Mouse (Mus musculus): Measurements from ENCODE around the gene Prtg. TPM values are rescaled to one million over a fixed set of nuclear protein-coding genes. Genes with fewer than 3 reads are reported as not detected.
A peak's percentile ranks its signal among the peaks of the same experiment; 100 is the strongest.

Gene Prtg
- polyA plus RNA-seq, 1 experiment from 2014 or later: 4.4 TPM

- 81% methylated on average over 5 of the region's 5 CpGs for WGBS
- no peaks in the 10 kb centered on the region for H3K9me3 ChIP-seq (ENCODE audit: control insufficient read depth, low read length)
- no peak overlapping the region for H3K27ac ChIP-seq (ENCODE audit: low read depth, low read length)
- no peak overlapping the region for H3K4me2 ChIP-seq (ENCODE audit: low read depth)
- 0 out of 2 replicates have a peak, but pooled peaks cover 2% of the 10 kb centered on the region for H3K36me3 ChIP-seq (ENCODE audit: control insufficient read depth, insufficient read depth, low read length)
- ATAC-seq (ENCODE audit: insufficient read depth, low FRiP score, low TSS enrichment) (no peak), DNase-seq (ENCODE audit: low spot score) (no peak)
- no peak overlapping the region for H3K9ac ChIP-seq (ENCODE audit: low read length)
- no peaks in the 10 kb centered on the region for H3K27me3 ChIP-seq (ENCODE audit: control insufficient read depth, insufficient read depth, low read length)
- H3K4me1 ChIP-seq (ENCODE audit: control insufficient read depth, insufficient read depth, low read length): no peaks in the 10 kb centered on the region
- H3K4me3 ChIP-seq (ENCODE audit: low read depth, low read length): no peak overlapping the region
Observed at GRCm38 (mm10) chr9:72860764-72861163, 54.1 kb downstream of the Prtg start.

- 78% methylated on average over 10 of the region's 10 CpGs for WGBS
- 0 out of 2 replicates have a peak, but pooled peaks cover 2% of the 10 kb centered on the region for H3K36me3 ChIP-seq (ENCODE audit: control insufficient read depth, insufficient read depth, low read length)
Observed at GRCm38 (mm10) chr9:72861235-72861634, 54.6 kb downstream of the Prtg start.

GRCm38 (mm10) chr9:72862186-72862585 lies 55.5 kb downstream of the Prtg start:
- Histone ChIP-seq H3K4me2 (ENCODE audit: low read depth) (no peak overlapping the region), H3K4me1 (ENCODE audit: control insufficient read depth, insufficient read depth, low read length) (no peaks in the 10 kb centered on the region), H3K9ac (ENCODE audit: low read length) (no peak overlapping the region), H3K27me3 (ENCODE audit: control insufficient read depth, insufficient read depth, low read length) (no peaks in the 10 kb centered on the region), H3K27ac (ENCODE audit: low read depth, low read length) (no peak overlapping the region), H3K4me3 (ENCODE audit: low read depth, low read length) (no peak overlapping the region), H3K36me3 (ENCODE audit: control insufficient read depth, insufficient read depth, low read length) (0 out of 2 replicates have a peak, but pooled peaks cover 2% of the 10 kb centered on the region), H3K9me3 (ENCODE audit: control insufficient read depth, low read length) (no peaks in the 10 kb centered on the region)
- 88% methylated on average over 11 of the region's 11 CpGs for WGBS
- DNase-seq (ENCODE audit: low spot score) (no peak), ATAC-seq (ENCODE audit: insufficient read depth, low FRiP score, low TSS enrichment) (no peak)

More at GRCm38 (mm10) chr9:72861235-72861634, 54.6 kb downstream of the Prtg start:
- Histone ChIP-seq H3K27ac (ENCODE audit: low read depth, low read length) (no peak overlapping the region), H3K9me3 (ENCODE audit: control insufficient read depth, low read length) (no peaks in the 10 kb centered on the region), H3K9ac (ENCODE audit: low read length) (no peak overlapping the region), H3K4me3 (ENCODE audit: low read depth, low read length) (no peak overlapping the region), H3K4me1 (ENCODE audit: control insufficient read depth, insufficient read depth, low read length) (no peaks in the 10 kb centered on the region), H3K4me2 (ENCODE audit: low read depth) (no peak overlapping the region), H3K27me3 (ENCODE audit: control insufficient read depth, insufficient read depth, low read length) (no peaks in the 10 kb centered on the region)
- DNase-seq (ENCODE audit: low spot score) (no peak), ATAC-seq (ENCODE audit: insufficient read depth, low FRiP score, low TSS enrichment) (no peak)

- 85% methylated on average over 4 of the region's 4 CpGs for WGBS
- H3K27ac ChIP-seq (ENCODE audit: low read depth, low read length): no peak overlapping the region
- no peaks in the 10 kb centered on the region for H3K9me3 ChIP-seq (ENCODE audit: control insufficient read depth, low read length)
- no peak overlapping the region for H3K4me3 ChIP-seq (ENCODE audit: low read depth, low read length)
- H3K9ac ChIP-seq (ENCODE audit: low read length): no peak overlapping the region
- H3K27me3 ChIP-seq (ENCODE audit: control insufficient read depth, insufficient read depth, low read length): no peaks in the 10 kb centered on the region
- H3K4me2 ChIP-seq (ENCODE audit: low read depth): no peak overlapping the region
- no peaks in the 10 kb centered on the region for H3K4me1 ChIP-seq (ENCODE audit: control insufficient read depth, insufficient read depth, low read length)
- DNase-seq (ENCODE audit: low spot score): no peak
- no peaks in the 10 kb centered on the region for H3K36me3 ChIP-seq (ENCODE audit: control insufficient read depth, insufficient read depth, low read length)
- ATAC-seq (ENCODE audit: insufficient read depth, low FRiP score, low TSS enrichment): no peak
Observed at GRCm38 (mm10) chr9:72862955-72863354, 56.3 kb downstream of the Prtg start.

- Histone ChIP-seq H3K4me1 (ENCODE audit: control insufficient read depth, insufficient read depth, low read length) (no peaks in the 10 kb centered on the region), H3K27ac (ENCODE audit: low read depth, low read length) (no peak overlapping the region), H3K4me3 (ENCODE audit: low read depth, low read length) (no peak overlapping the region), H3K36me3 (ENCODE audit: control insufficient read depth, insufficient read depth, low read length) (no peaks in the 10 kb centered on the region), H3K9ac (ENCODE audit: low read length) (no peak overlapping the region), H3K4me2 (ENCODE audit: low read depth) (no peak overlapping the region), H3K9me3 (ENCODE audit: control insufficient read depth, low read length) (no peaks in the 10 kb centered on the region), H3K27me3 (ENCODE audit: control insufficient read depth, insufficient read depth, low read length) (no peaks in the 10 kb centered on the region)
- WGBS: 33% methylated on average over 5 of the region's 5 CpGs
- ATAC-seq (ENCODE audit: insufficient read depth, low FRiP score, low TSS enrichment) (no peak), DNase-seq (ENCODE audit: low spot score) (peak; percentile 42)
Observed at GRCm38 (mm10) chr9:72863773-72864172, 57.1 kb downstream of the Prtg start.

- 85% methylated on average over 6 of the region's 6 CpGs for WGBS
Observed at GRCm38 (mm10) chr9:72867434-72867833, 60.8 kb downstream of the Prtg start.

GRCm38 (mm10) chr9:72868774-72869173 lies 62.1 kb downstream of the Prtg start:
- Histone ChIP-seq H3K9me3 (ENCODE audit: control insufficient read depth, low read length) (no peaks in the 10 kb centered on the region), H3K27me3 (ENCODE audit: control insufficient read depth, insufficient read depth, low read length) (no peaks in the 10 kb centered on the region), H3K4me1 (ENCODE audit: control insufficient read depth, insufficient read depth, low read length) (peaks cover 11% of the 10 kb centered on the region), H3K27ac (ENCODE audit: low read depth, low read length) (no peak overlapping the region), H3K4me2 (ENCODE audit: low read depth) (no peak overlapping the region), H3K9ac (ENCODE audit: low read length) (no peak overlapping the region), H3K4me3 (ENCODE audit: low read depth, low read length) (no peak overlapping the region), H3K36me3 (ENCODE audit: control insufficient read depth, insufficient read depth, low read length) (no peaks in the 10 kb centered on the region)
- DNase-seq (ENCODE audit: low spot score) (no peak), ATAC-seq (ENCODE audit: insufficient read depth, low FRiP score, low TSS enrichment) (no peak)
- 76% methylated on average over 2 of the region's 2 CpGs for whole genome bisulfite sequencing

More at GRCm38 (mm10) chr9:72867434-72867833, 60.8 kb downstream of the Prtg start:
- H3K27me3 ChIP-seq (ENCODE audit: control insufficient read depth, insufficient read depth, low read length): no peaks in the 10 kb centered on the region
- no peak for DNase-seq (ENCODE audit: low spot score)
- H3K4me1 ChIP-seq (ENCODE audit: control insufficient read depth, insufficient read depth, low read length): peaks cover 7% of the 10 kb centered on the region
- H3K9ac ChIP-seq (ENCODE audit: low read length): no peak overlapping the region
- no peak overlapping the region for H3K27ac ChIP-seq (ENCODE audit: low read depth, low read length)
- ATAC-seq (ENCODE audit: insufficient read depth, low FRiP score, low TSS enrichment): no peak
- H3K36me3 ChIP-seq (ENCODE audit: control insufficient read depth, insufficient read depth, low read length): no peaks in the 10 kb centered on the region
- no peaks in the 10 kb centered on the region for H3K9me3 ChIP-seq (ENCODE audit: control insufficient read depth, low read length)
- no peak overlapping the region for H3K4me3 ChIP-seq (ENCODE audit: low read depth, low read length)
- no peak overlapping the region for H3K4me2 ChIP-seq (ENCODE audit: low read depth)

- 0 out of 2 replicates have a peak overlapping the region, but pooled peaks have one; percentile 16 for H3K9ac ChIP-seq (ENCODE audit: low read length)
Observed at GRCm38 (mm10) chr9:72871506-72872297, 65.0 kb downstream of the Prtg start.

More at GRCm38 (mm10) chr9:72871506-72872297, 65.0 kb downstream of the Prtg start:
- no peaks in the 10 kb centered on the region for H3K36me3 ChIP-seq (ENCODE audit: control insufficient read depth, insufficient read depth, low read length)
- H3K4me3 ChIP-seq (ENCODE audit: low read depth, low read length): no peak overlapping the region
- peaks cover 11% of the 10 kb centered on the region for H3K4me1 ChIP-seq (ENCODE audit: control insufficient read depth, insufficient read depth, low read length)
- no peaks in the 10 kb centered on the region for H3K9me3 ChIP-seq (ENCODE audit: control insufficient read depth, low read length)
- ATAC-seq (ENCODE audit: insufficient read depth, low FRiP score, low TSS enrichment) (peak; percentile 51; the same call in 1 of the 2 replicates), DNase-seq (ENCODE audit: low spot score) (peak; percentile 43)
- 5% methylated on average over 13 of the region's 13 CpGs for WGBS
- H3K4me2 ChIP-seq (ENCODE audit: low read depth): peak overlapping the region; percentile 2; the same call in 1 of the 2 replicates
- peak overlapping the region; percentile 5 for H3K27ac ChIP-seq (ENCODE audit: low read depth, low read length)
- no peaks in the 10 kb centered on the region for H3K27me3 ChIP-seq (ENCODE audit: control insufficient read depth, insufficient read depth, low read length)

All from neural tube, embryonic 11.5 days (tissue).